Mouse (Mus musculus) cerebellum, adult 2 months (tissue): ENCODE results near the gene Inpp4b. TPM values are rescaled to one million over a fixed set of nuclear protein-coding genes. Genes with fewer than 3 reads are reported as not detected.

ENCODE experiments used
- DNase-seq, 2 experiments: peaks; one replicate each; pipeline ENCODE4 v3.0.0; 2021
- H3K27ac ChIP-seq: fragments of 200-500 bp; 2 replicates; pipeline ENCODE4 v1.5.1; 2012; ENCODE audit warnings: low read length, control low read depth, inconsistent platforms; ENCODE audit not compliant: insufficient read depth
- H3K27me3 ChIP-seq: fragments of 200-500 bp; 2 replicates; pipeline ENCODE4 v1.6.1; 2012; ENCODE audit warnings: inconsistent platforms, mild to moderate bottlenecking, low read length, moderate library complexity; ENCODE audit not compliant: control insufficient read depth, insufficient read depth
- H3K4me1 ChIP-seq: fragments of 200-500 bp; 2 replicates; pipeline ENCODE4 v1.6.1; 2011; ENCODE audit warnings: low read length; ENCODE audit not compliant: control insufficient read depth, insufficient read depth
- H3K4me3 ChIP-seq: fragments of 200-500 bp; replicated peaks from 2 replicates; pipeline ENCODE3; 2011; ENCODE audit warnings: mild to moderate bottlenecking, low read depth, low read length, control low read depth; ENCODE audit not compliant: insufficient read depth
- CTCF ChIP-seq: fragments of 200-500 bp; IDR thresholded peaks from 2 replicates; pipeline ENCODE4 v1.5.1; 2011; ENCODE audit warnings: low read depth, mild to moderate bottlenecking, control low read depth, low read length, moderate library complexity, borderline replicate concordance; ENCODE audit not compliant: insufficient read depth
- POLR2A ChIP-seq: fragments of 200-500 bp; IDR thresholded peaks from 2 replicates; pipeline ENCODE4 v1.6.1; 2011; ENCODE audit warnings: low read length, control low read depth, borderline replicate concordance; ENCODE audit not compliant: insufficient read depth
- WGBS: fragments of 180-500 bp; shearing (Covaris S2); methylation state at CpG from one replicate; pipeline ENCODE4 v1.1.7; 2018; 5-methylcytosine and 5-hydroxymethylcytosine counted together
- polyA plus RNA-seq: library from polyadenylated mRNA; depleted of rRNA; stranded (reverse); fragments of >200 nt; gene quantifications from 2 replicates; pipeline ENCODE4 v1.2.3, GENCODE M21; 2012

Gene Inpp4b
- polyA plus RNA-seq, 1 experiment = 11.8 TPM

DNA sequence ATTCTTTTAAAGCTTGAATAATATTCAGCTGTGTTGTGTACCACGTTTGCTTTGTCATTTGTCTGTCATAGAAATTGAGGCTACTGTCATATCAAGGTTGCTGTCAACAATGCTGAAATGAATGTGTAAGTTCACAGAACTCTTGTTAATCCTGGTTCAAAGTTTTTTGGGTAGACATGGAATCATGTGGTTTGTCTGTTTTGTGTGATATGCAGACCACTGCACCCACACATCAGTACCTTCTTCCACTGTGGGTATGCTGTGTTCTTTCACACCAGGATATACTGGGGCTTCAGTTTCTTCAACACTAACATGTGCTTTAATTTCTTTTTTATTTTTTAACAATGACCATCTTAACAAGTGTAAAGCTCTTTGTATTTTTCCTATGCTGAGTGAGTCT lies 220.0 kb downstream of the Inpp4b start:
- 75% methylated on average over 1 of the region's 1 CpGs for WGBS
- Histone ChIP-seq H3K4me3 (no peak overlapping the region), H3K27ac (no peak overlapping the region), H3K27me3 (no peaks in the 10 kb centered on the region), H3K4me1 (no peaks in the 10 kb centered on the region)
- no peak for TF ChIP-seq CTCF
- no peak for TF ChIP-seq POLR2A
- no peak for DNase-seq

DNA sequence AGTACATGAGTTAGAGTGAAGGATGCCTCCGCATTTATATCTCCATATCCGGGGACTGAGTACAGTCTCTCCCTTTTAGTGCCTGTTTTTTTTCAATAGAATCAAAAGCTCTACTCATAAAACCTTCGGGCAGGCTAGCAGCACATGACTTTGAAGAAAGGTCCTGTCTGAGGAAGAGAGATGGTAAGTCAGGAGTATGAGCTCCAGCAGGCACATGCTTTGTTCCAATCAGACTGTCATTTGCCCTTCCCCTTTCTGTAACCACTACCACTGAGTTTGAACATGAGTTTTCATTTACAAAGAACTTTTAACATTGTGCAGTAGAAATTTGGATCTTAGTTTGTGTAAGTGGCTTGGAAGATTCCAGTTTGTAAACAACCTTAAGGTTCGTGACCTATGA lies 223.1 kb downstream of the Inpp4b start:
- H3K4me3 ChIP-seq = no peak overlapping the region
- no peaks in the 10 kb centered on the region for H3K27me3 ChIP-seq
- H3K27ac ChIP-seq = no peak overlapping the region
- 91% methylated on average over 4 of the region's 4 CpGs for WGBS
- DNase-seq = no peak
- no peaks in the 10 kb centered on the region for H3K4me1 ChIP-seq
- TF ChIP-seq CTCF (no peak), POLR2A (no peak)

DNA sequence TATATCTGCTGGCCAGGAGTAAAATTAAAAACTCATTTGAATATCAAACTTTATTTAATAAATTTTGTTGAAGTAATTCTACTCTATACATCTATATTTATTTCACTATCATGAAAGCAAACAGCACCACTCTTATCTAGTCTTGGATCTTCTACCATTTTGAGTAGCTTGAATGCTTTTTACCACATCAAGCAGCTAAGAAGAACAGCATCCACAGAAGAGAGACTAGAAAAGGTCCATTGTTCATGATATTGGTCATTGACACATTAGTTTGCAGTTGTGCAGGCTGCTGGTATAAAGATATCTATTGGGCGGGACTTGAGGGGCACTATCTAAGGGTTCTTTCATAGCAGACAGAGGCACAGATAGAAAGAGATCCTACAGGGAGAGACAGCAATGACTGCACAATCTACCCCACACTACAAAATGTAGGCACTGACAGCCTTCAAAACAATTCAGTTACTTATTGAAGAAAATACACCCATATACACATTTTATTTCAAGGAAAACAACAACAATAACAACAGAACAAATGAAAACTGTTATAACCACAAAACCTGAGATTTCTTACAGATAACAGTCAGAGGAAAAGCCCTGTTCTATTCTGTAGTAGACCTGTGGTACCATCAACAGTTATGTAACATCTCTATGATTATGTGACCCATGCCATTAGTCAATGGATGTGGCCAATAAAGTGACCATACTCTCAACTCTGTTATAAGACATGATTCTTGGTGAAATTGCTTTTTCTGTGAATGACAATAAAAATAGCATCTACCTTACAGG lies 230.2 kb downstream of the Inpp4b start:
- no peak overlapping the region for H3K27ac ChIP-seq
- WGBS = 89% methylated on average over 1 of the region's 1 CpGs
- TF ChIP-seq POLR2A (no peak), CTCF (no peak)
- H3K4me1 ChIP-seq = no peaks in the 10 kb centered on the region; the same call in 1 of the 2 replicates
- no peak for DNase-seq
- H3K4me3 ChIP-seq = no peak overlapping the region
- H3K27me3 ChIP-seq = no peaks in the 10 kb centered on the region

DNA sequence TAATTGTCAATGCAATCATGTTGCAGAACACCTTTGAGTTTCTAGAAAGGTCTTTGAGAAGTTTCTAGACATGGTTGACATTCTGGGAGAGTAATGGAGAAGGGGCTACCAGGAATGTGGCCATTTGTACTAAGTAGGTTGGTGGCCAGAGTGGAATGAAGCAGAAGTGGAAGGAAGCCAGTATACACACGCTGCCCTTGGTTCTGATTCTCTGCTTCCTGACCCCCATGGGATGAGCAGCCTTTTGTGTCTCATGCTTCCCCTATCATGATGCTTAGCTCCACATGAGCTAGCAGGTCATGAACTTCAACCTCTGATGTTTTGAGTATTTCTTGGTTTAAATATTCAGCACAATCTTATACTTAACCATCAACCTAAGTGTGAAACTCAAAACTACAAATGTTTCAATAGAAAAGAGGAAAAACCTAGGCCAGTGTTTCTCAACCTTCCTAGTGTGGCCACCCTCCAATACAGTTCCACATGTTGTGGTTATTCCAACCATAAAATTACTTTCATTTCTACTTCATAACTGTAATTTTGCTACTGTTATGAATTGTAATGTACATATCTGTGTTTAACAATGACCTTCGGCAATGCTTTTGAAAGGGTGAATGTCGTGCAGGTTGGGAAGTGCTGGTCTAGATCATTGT lies 233.0 kb downstream of the Inpp4b start:
- no peak for TF ChIP-seq POLR2A
- no peak for TF ChIP-seq CTCF

DNA sequence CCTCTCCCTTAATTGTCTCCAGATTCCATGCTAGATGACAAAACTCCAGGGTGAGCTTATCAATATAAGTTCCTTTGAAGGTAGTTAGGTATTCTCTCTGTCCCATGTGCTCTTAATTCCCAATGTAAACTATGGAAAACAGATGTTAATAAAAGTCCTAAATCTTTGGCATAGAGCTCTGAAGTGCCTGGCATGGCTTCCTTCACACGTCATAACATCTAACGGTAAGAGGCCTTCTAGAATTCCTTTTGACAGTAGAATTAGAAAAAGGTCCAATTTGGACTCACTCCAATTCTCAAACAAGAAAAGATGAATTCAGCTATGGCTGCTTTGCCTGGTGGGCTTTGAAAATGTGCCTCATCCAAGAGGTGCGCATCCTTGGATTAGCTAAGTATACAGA lies 236.6 kb downstream of the Inpp4b start:
- Histone ChIP-seq H3K4me3 (no peak overlapping the region), H3K27me3 (no peaks in the 10 kb centered on the region), H3K27ac (no peak overlapping the region), H3K4me1 (peaks cover 4% of the 10 kb centered on the region; the same call in 1 of the 2 replicates)
- DNase-seq = no peak
- TF ChIP-seq CTCF = no peak
- TF ChIP-seq POLR2A = no peak
- 57% methylated on average over 3 of the region's 3 CpGs for WGBS

More for the DNA sequence above, 233.0 kb downstream of the Inpp4b start:
- WGBS = 81% methylated on average over 3 of the region's 3 CpGs
- Histone ChIP-seq H3K4me3 (no peak overlapping the region), H3K27ac (no peak overlapping the region), H3K27me3 (no peaks in the 10 kb centered on the region), H3K4me1 (no peaks in the 10 kb centered on the region; the same call in 1 of the 2 replicates)
- no peak for DNase-seq

DNA sequence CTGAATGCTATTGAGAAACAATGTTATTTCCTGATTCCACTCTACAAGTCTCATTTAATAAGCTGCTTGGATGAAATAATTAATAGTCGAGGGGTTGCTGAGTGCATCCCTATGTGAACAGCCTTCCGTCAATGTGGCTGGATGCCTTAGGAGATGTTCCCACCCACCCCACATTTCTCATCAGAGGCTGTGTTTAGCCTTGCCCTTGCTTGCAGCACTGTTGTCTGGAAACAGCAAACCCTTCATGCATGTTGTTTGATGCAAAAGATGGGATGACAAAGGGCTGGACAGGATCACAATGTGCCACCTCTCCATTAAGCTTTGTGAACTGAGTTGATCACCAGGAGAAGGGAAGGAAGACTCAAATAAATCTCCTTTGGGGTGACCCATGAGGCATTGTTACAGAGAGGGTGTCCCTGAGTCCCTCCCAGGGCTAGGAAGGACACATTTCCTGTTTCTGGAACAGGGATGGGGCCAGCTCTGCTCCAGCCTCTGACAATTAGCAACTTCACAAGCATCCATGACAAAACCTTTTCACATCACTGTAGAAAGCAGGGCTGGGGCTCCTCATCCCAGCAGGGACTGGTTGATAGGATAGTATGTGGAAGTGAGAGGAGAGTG lies 239.6 kb downstream of the Inpp4b start:
- Histone ChIP-seq H3K27me3 (no peaks in the 10 kb centered on the region), H3K4me3 (no peak overlapping the region), H3K4me1 (peaks cover 4% of the 10 kb centered on the region; the same call in 1 of the 2 replicates), H3K27ac (no peak overlapping the region)
- no peak for DNase-seq
- TF ChIP-seq CTCF (no peak), POLR2A (no peak)
- WGBS = 87% methylated on average over 2 of the region's 2 CpGs

DNA sequence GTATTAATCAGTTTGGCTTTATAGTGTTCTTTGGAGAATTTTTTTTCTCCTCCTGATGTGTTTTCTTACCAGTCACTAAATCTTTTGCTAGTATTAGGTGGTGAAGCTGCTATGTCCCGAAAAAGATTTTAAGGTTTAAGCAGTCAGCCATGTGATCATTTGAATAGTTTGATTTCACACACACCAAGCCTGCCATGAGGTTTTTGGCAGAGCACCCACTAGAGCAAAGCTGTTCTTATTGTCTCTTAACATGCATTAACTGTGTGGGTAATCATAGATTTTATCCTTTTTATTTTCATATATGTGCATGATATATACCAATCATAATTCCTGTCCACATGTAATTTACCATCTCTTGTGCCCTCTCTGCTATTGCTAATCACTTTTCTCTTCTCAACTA lies 240.6 kb downstream of the Inpp4b start:
- Histone ChIP-seq H3K27me3 (no peaks in the 10 kb centered on the region), H3K4me3 (no peak overlapping the region), H3K4me1 (peaks cover 4% of the 10 kb centered on the region; the same call in 1 of the 2 replicates), H3K27ac (no peak overlapping the region)
- TF ChIP-seq CTCF (no peak), POLR2A (no peak)
- 19% methylated on average over 1 of the region's 1 CpGs for WGBS
- DNase-seq = no peak
